Comparison of ENCODE assay signal across 17 mouse cellular contexts in the genomic region with DNA sequence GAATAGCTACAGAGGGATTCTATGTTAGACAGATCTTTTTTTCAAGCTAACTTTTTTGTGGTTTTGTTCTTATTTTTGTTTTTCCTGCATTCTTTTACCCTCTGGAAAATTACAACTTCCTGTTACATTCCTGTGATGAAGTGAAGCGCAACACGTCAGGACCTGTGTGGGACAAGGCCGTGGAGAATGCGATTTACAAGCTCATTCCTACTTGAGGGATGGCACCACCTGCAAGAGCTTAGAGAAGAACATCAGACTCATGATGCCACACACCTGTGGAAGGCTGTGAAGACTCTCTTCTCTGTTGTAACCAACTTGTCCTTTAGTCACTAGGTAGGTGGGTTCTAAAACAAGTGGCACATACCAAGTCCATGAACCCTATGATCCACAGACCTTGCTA. TPM values are rescaled to one million over a fixed set of nuclear protein-coding genes. Genes with fewer than 3 reads are reported as not detected.
"Had no signal": no experiment of that assay in that cellular context is flagged by ENCODE, and none has a peak within 500 bp of the region (broad histone marks: within the 10 kb centered on the region; RNA-seq: fewer than 3 reads in every experiment).

No protein-coding gene starts in this region.

- DNase-seq: kidney, adult 18-20 months; kidney, postnatal 14 days; liver; liver, embryonic 13.5 days; liver, postnatal 0 days; lung, postnatal 14 days; right cerebral cortex, adult 18-20 months; right cerebral cortex, postnatal 25 days; thymus, postnatal 14 days had no signal

- H3K36me3 ChIP-seq: liver, embryonic 13.5 days; lung, embryonic 15.5 days; midbrain, embryonic 12.5 days; neural tube, embryonic 15.5 days had no signal

- H3K27ac ChIP-seq: left cerebral cortex, adult 2 months; liver, embryonic 13.5 days; lung, embryonic 15.5 days; macrophage; midbrain, embryonic 12.5 days; neural tube, embryonic 15.5 days had no signal

- H3K4me3 ChIP-seq: left cerebral cortex, adult 2 months; liver, embryonic 13.5 days; lung, embryonic 15.5 days; megakaryocyte, embryonic 14.5 days; midbrain, embryonic 12.5 days; neural tube, embryonic 15.5 days had no signal

- H3K9ac ChIP-seq: liver, embryonic 13.5 days; liver, postnatal 0 days; lung, embryonic 15.5 days; midbrain, embryonic 12.5 days; neural tube, embryonic 15.5 days had no signal

- H3K4me2 ChIP-seq: liver, embryonic 13.5 days; lung, embryonic 15.5 days; midbrain, embryonic 12.5 days; neural tube, embryonic 15.5 days had no signal

- H3K9me3 ChIP-seq: lung, embryonic 15.5 days; midbrain, embryonic 12.5 days; neural tube, embryonic 15.5 days had no signal

- ATAC-seq: liver, postnatal 0 days; midbrain, embryonic 16.5 days had no signal

- H3K27me3 ChIP-seq: liver, embryonic 13.5 days; lung, embryonic 15.5 days; megakaryocyte, embryonic 14.5 days; midbrain, embryonic 12.5 days; neural tube, embryonic 15.5 days had no signal

- H3K4me1 ChIP-seq: liver, embryonic 13.5 days; lung, embryonic 15.5 days; megakaryocyte, embryonic 14.5 days; midbrain, embryonic 12.5 days; neural tube, embryonic 15.5 days had no signal

RNA-seq across cellular contexts. Expression of a gene that starts 26.0 kb away (rescaled TPM):
- polyA plus RNA-seq: liver, embryonic 13.5 days; liver, postnatal 0 days; macrophage; midbrain, embryonic 12.5 days; small intestine, adult 2 months had no signal
